Mouse (Mus musculus): ENCODE results near the gene Gsx2.

GRCm38 (mm10) chr5:75071951-75072350 lies 3.5 kb upstream of the Gsx2 start:
- TF ChIP-seq CTCF (conservative IDR thresholded peaks at IDR 0.05; ENCODE audit: low read length) (no peak), NANOG (IDR thresholded peaks at IDR 0.05; ENCODE audit: borderline replicate concordance, low read length) (no peak)

Measured in E14TG2a.4 (cell line).